Mouse (Mus musculus) testis, adult 2 months (tissue): ENCODE results near the gene Hist1h4i. TPM values are rescaled to one million over a fixed set of nuclear protein-coding genes. Genes with fewer than 3 reads are reported as not detected.
A peak's percentile ranks its signal among the peaks of the same experiment; 100 is the strongest.

ENCODE experiments used
- H3K27ac ChIP-seq: fragments of 200-500 bp; 2 replicates; pipeline ENCODE4 v1.5.1; 2012; ENCODE audit warnings: low read depth, low read length; ENCODE audit not compliant: control insufficient read depth, insufficient read depth
- H3K27me3 ChIP-seq: fragments of 200-500 bp; 2 replicates; pipeline ENCODE4 v1.6.1; 2012; ENCODE audit warnings: mild to moderate bottlenecking, low read length, moderate library complexity; ENCODE audit not compliant: control insufficient read depth, insufficient read depth
- H3K36me3 ChIP-seq: fragments of 200-500 bp; 2 replicates; pipeline ENCODE4 v1.6.1; 2012; ENCODE audit warnings: mild to moderate bottlenecking, low read length; ENCODE audit not compliant: control insufficient read depth, insufficient read depth
- H3K4me1 ChIP-seq: fragments of 200-500 bp; 2 replicates; pipeline ENCODE4 v1.6.1; 2012; ENCODE audit warnings: low read length; ENCODE audit not compliant: control insufficient read depth, insufficient read depth
- H3K4me3 ChIP-seq: fragments of 200-500 bp; 2 replicates; pipeline ENCODE4 v1.5.1; 2012; ENCODE audit warnings: low read depth, mild to moderate bottlenecking, low read length, moderate library complexity, mixed read lengths; ENCODE audit not compliant: control insufficient read depth
- CTCF ChIP-seq: fragments of 200-500 bp; IDR thresholded peaks from 2 replicates; pipeline ENCODE4 v1.5.1; 2012; ENCODE audit warnings: low read depth, mild to moderate bottlenecking, inconsistent platforms, low read length, moderate library complexity; ENCODE audit not compliant: control insufficient read depth, insufficient read depth, insufficient replicate concordance
- POLR2A ChIP-seq: fragments of 200-500 bp; IDR thresholded peaks from 2 replicates; pipeline ENCODE4 v1.6.1; 2012; ENCODE audit warnings: low read depth, mild to moderate bottlenecking, inconsistent platforms, low read length, moderate library complexity; ENCODE audit not compliant: control insufficient read depth
- polyA plus RNA-seq: library from polyadenylated mRNA; depleted of rRNA; stranded (reverse); fragments of >200 nt; gene quantifications from 2 replicates; pipeline ENCODE4 v1.2.3, GENCODE M21; 2012

The Hist1h4i gene
- polyA plus RNA-seq, 1 experiment = 6.6 TPM

DNA sequence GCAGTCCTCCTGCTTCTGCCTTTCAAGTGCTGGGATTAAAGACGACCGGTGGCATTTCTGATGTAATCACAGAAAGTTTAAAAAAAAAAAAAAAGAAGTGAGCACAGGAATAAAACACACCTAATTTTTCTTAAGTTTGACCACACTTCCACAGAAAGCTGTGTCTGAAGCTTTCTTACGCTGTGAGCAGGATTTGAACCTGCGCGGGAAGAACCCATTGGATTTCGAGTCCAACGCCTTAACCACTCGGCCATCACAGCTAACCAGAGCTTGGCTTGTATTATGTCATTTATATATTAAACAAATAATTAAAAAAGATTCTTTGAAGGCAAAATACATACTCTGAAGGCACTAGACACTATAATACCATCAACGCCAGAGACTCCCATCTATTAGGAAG, 18.9 kb downstream of the Hist1h4i start:
- H3K4me3 ChIP-seq = no peak overlapping the region; the same call in 1 of the 2 replicates
- no peaks in the 10 kb centered on the region; the same call in 1 of the 2 replicates for H3K27me3 ChIP-seq
- no peak overlapping the region for H3K27ac ChIP-seq
- peaks cover 8% of the 10 kb centered on the region for H3K4me1 ChIP-seq
- H3K36me3 ChIP-seq = no peaks in the 10 kb centered on the region
- TF ChIP-seq CTCF = no peak

DNA sequence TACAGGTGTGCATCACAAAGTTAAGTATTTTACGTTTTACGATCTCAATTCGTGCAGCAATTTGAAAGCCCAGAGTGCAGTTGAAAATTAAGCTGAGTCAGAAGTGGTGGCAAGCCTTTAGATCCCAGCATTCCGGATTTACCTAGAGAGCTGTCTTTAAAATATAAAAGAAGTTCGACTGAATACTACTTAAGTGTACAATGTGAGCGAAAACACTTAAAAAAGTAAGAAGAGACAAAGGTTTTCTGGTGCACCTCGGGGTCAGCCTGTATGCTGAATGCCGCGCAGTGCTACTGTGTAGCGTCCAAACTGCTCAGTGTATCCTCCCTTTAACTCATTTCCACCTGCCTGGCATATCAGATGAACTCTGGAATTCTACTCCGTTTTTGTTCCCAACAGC, 19.6 kb downstream of the Hist1h4i start:
- no peaks in the 10 kb centered on the region for H3K36me3 ChIP-seq
- TF ChIP-seq POLR2A = no peak
- no peak for TF ChIP-seq CTCF
- H3K4me1 ChIP-seq = peaks cover 7% of the 10 kb centered on the region
- H3K27ac ChIP-seq = no peak overlapping the region
- no peak overlapping the region; the same call in 1 of the 2 replicates for H3K4me3 ChIP-seq
- no peaks in the 10 kb centered on the region; the same call in 1 of the 2 replicates for H3K27me3 ChIP-seq

GRCm38 (mm10) chr13:22020901-22021339, 20.2 kb downstream of the Hist1h4i start:
- Histone ChIP-seq H3K27ac (no peak overlapping the region), H3K4me1 (peaks cover 7% of the 10 kb centered on the region), H3K36me3 (no peaks in the 10 kb centered on the region), H3K27me3 (no peaks in the 10 kb centered on the region; the same call in 1 of the 2 replicates), H3K4me3 (no peak overlapping the region)
- no peak for TF ChIP-seq POLR2A
- TF ChIP-seq CTCF = no peak

GRCm38 (mm10) chr13:22019934-22020835, 21.0 kb downstream of the Hist1h4i start:
- H3K36me3 ChIP-seq = no peaks in the 10 kb centered on the region
- TF ChIP-seq CTCF = no peak
- TF ChIP-seq POLR2A = no peak

GRCm38 (mm10) chr13:22015479-22016450, 25.4 kb downstream of the Hist1h4i start:
- TF ChIP-seq POLR2A (no peak), CTCF (no peak)
- Histone ChIP-seq H3K27me3 (peaks cover 2% of the 10 kb centered on the region; the same call in 1 of the 2 replicates), H3K27ac (no peak overlapping the region), H3K4me1 (peaks cover 7% of the 10 kb centered on the region), H3K36me3 (no peaks in the 10 kb centered on the region), H3K4me3 (no peak overlapping the region)

More at GRCm38 (mm10) chr13:22019934-22020835, 21.0 kb downstream of the Hist1h4i start:
- peak overlapping the region; percentile 28 for H3K4me3 ChIP-seq
- peaks cover 7% of the 10 kb centered on the region for H3K4me1 ChIP-seq
- peaks cover 2% of the 10 kb centered on the region; the same call in 1 of the 2 replicates for H3K27me3 ChIP-seq
- H3K27ac ChIP-seq = no peak overlapping the region

- Histone ChIP-seq H3K27ac (no peak overlapping the region), H3K27me3 (0 out of 2 replicates have a peak, but pooled peaks cover 2% of the 10 kb centered on the region), H3K36me3 (no peaks in the 10 kb centered on the region), H3K4me1 (no peaks in the 10 kb centered on the region; the same call in 1 of the 2 replicates), H3K4me3 (no peak overlapping the region)
- TF ChIP-seq POLR2A (no peak), CTCF (no peak)
These were observed 26.7 kb downstream of the Hist1h4i start for GRCm38 (mm10) chr13:22014411-22014845.
